Mouse (Mus musculus): ENCODE data around the gene Mbd5. TPM values are rescaled to one million over a fixed set of nuclear protein-coding genes. Genes with fewer than 3 reads are reported as not detected.

Mbd5 gene
- polyA plus RNA-seq, 1 experiment from 2014 or later: 11.4 TPM

DNA sequence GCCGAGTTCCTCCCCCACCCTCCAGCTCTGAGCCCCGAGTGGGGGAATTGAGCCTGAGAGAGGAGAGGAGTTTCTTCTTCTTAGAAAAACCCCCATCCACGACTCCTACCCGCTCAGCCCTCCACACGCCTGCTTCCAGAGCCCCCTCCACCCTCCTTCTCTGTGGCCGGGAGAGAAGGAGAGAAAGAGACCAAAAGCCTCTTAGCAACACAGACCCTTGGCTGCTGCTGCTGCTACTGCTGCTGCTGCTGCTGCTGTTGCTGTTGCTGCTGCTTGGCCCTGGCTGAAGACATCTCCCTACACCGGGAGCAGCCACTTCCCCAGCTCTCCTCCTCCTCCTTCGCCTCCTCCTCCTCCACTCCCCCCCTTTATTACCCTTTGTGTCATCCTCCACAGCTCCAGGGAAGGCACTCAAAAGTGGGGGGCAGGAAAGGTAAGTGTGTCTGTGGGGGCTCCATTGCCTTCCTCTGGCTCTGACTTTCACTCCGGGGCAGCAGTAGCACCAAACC is 489 bp downstream of the Mbd5 start:
- H3K4me1 ChIP-seq (ENCODE audit: insufficient read depth, low read depth, low read length): peaks cover 4% of the 10 kb centered on the region; the same call in 1 of the 2 replicates
- H3K4me2 ChIP-seq (replicated peaks; ENCODE audit: low read depth, low read length): peak overlapping the region; percentile 64
- H3K4me3 ChIP-seq (ENCODE audit: low read depth, low read length): peak overlapping the region; percentile 81
- H3K9me3 ChIP-seq (ENCODE audit: low read length): no peaks in the 10 kb centered on the region
- TF ChIP-seq EP300 (IDR thresholded peaks at IDR 0.05) (no peak), CTCF (IDR thresholded peaks at IDR 0.05) (no peak)
- no peaks in the 10 kb centered on the region for H3K36me3 ChIP-seq (ENCODE audit: insufficient read depth, low read length)
- peak overlapping the region; percentile 87 for H3K9ac ChIP-seq (replicated peaks; ENCODE audit: low read depth)
- 0% methylated on average over 8 of the region's 9 CpGs for WGBS
- H3K27ac ChIP-seq (ENCODE audit: low read length): peak overlapping the region; percentile 98
- H3K27me3 ChIP-seq (replicated peaks; ENCODE audit: insufficient read depth, low read length): no peaks in the 10 kb centered on the region
- DNase-seq (ENCODE audit: low spot score) (peak; percentile 73), ATAC-seq (peak; percentile 20)

DNA sequence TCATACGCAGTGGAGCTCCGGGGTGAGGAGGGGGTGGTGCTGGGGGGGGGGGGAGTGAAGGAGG is 776 bp downstream of the Mbd5 start, which contains the start of gene Orc4:
Gene Orc4, minus strand, starts transcription at position 26 of the 64 bp plus-strand sequence.
- ATAC-seq (no peak), DNase-seq (ENCODE audit: low spot score) (no peak)
- Histone ChIP-seq H3K27ac (ENCODE audit: low read length) (peak within 1 kb of the TSS; percentile 98), H3K4me3 (ENCODE audit: low read depth, low read length) (peak within 1 kb of the TSS; percentile 81), H3K9me3 (ENCODE audit: low read length) (no peaks in the 10 kb centered on the region), H3K4me1 (ENCODE audit: insufficient read depth, low read depth, low read length) (peaks cover 4% of the 10 kb centered on the region; the same call in 1 of the 2 replicates), H3K27me3 (replicated peaks; ENCODE audit: insufficient read depth, low read length) (no peaks in the 10 kb centered on the region), H3K9ac (replicated peaks; ENCODE audit: low read depth) (peak within 1 kb of the TSS; percentile 87), H3K36me3 (ENCODE audit: insufficient read depth, low read length) (no peaks in the 10 kb centered on the region), H3K4me2 (replicated peaks; ENCODE audit: low read depth, low read length) (peak within 1 kb of the TSS; percentile 64)
- TF ChIP-seq EP300 (IDR thresholded peaks at IDR 0.05): no peak
- TF ChIP-seq CTCF (IDR thresholded peaks at IDR 0.05): no peak
- 0% methylated on average over 2 of the region's 2 CpGs for WGBS

DNA sequence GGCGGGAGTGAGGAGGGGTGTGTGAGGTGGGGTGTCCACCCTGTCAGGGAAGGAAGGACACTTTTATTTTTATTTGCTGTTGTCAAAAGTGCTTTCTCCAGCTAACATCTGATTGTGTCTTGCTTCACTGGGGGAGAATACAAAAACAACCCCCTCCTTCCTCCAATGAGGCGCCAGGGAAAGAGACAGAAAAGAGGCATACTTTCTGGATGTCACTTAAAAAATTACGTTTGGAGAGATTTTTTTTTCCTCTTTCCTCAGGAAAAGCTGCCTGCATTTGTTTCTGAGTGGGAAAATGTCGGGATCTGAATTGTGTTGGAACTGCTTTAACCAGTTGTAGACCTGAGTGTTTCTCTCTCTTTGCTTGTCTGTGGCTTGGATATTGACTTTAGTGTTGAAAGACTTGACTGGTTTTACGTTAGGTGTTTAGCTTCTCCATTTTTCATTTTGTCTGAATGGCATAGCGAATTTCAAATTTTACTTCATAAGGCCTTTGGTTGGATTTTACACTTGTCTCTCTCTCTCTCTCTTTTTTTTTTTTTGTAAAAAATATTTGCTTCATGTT is 1.1 kb downstream of the Mbd5 start:
- TF ChIP-seq CTCF (IDR thresholded peaks at IDR 0.05) (no peak), EP300 (IDR thresholded peaks at IDR 0.05) (no peak)
- Histone ChIP-seq H3K9ac (replicated peaks; ENCODE audit: low read depth) (peak overlapping the region; percentile 87), H3K36me3 (ENCODE audit: insufficient read depth, low read length) (no peaks in the 10 kb centered on the region), H3K9me3 (ENCODE audit: low read length) (no peaks in the 10 kb centered on the region), H3K4me3 (ENCODE audit: low read depth, low read length) (peak overlapping the region; percentile 81), H3K4me1 (ENCODE audit: insufficient read depth, low read depth, low read length) (peaks cover 4% of the 10 kb centered on the region; the same call in 1 of the 2 replicates), H3K4me2 (replicated peaks; ENCODE audit: low read depth, low read length) (peak overlapping the region; percentile 64), H3K27ac (ENCODE audit: low read length) (peak overlapping the region; percentile 98), H3K27me3 (replicated peaks; ENCODE audit: insufficient read depth, low read length) (no peaks in the 10 kb centered on the region)
- 6% methylated on average over 5 of the region's 6 CpGs for WGBS
- peak; percentile 49 for DNase-seq (ENCODE audit: low spot score)
- no peak for ATAC-seq

DNA sequence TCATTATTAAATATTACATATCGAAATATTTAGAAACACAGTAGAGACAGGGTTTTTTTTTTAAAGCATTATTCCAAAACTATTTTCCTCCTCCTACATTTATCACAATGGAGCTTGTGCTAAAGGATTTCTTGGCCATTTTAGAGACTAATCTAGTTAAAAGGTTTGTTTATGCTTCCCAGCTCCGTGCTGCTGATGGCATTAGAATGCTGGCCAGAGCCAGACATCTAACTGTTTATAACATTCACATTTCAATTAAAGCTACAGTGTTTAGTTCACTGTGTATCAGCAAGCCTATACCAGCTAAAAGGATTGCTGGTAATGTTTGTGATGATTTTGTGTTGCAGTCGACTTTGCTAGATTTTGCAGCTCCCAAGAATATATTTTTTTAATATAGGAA is 7.3 kb downstream of the Mbd5 start:
- no peak overlapping the region for H3K4me2 ChIP-seq (replicated peaks; ENCODE audit: low read depth, low read length)
- H3K27me3 ChIP-seq (replicated peaks; ENCODE audit: insufficient read depth, low read length): no peaks in the 10 kb centered on the region
- no peak for ATAC-seq
- no peak overlapping the region for H3K9ac ChIP-seq (replicated peaks; ENCODE audit: low read depth)
- H3K4me3 ChIP-seq (ENCODE audit: low read depth, low read length): no peak overlapping the region
- no peaks in the 10 kb centered on the region for H3K4me1 ChIP-seq (ENCODE audit: insufficient read depth, low read depth, low read length)
- H3K27ac ChIP-seq (ENCODE audit: low read length): no peak overlapping the region
- no peak for TF ChIP-seq CTCF (IDR thresholded peaks at IDR 0.05)
- WGBS: 58% methylated on average over 3 of the region's 3 CpGs
- H3K36me3 ChIP-seq (ENCODE audit: insufficient read depth, low read length): no peaks in the 10 kb centered on the region
- no peaks in the 10 kb centered on the region for H3K9me3 ChIP-seq (ENCODE audit: low read length)
- no peak for DNase-seq (ENCODE audit: low spot score)

DNA sequence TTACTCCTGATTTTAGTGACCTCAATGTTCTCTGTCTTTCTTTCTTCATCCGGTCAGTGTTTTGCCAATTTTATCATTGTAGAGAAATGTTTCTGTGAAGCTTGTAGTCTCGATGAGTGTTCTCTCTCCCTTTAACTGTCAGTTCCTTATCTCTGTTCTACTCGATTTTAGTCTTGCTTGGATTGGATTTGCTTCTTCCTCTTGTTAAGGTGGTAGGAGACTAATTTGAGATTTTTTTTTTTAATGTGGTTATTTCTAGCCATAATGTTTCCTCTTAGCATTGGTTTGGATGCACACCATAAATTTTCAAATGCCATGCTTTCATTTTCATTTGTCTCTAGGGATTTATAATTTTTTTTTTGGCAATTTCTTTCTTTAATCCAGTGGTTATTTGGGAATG is 29.6 kb downstream of the Mbd5 start:
- no peaks in the 10 kb centered on the region for H3K36me3 ChIP-seq (ENCODE audit: insufficient read depth, low read length)
- DNase-seq (ENCODE audit: low spot score): no peak
- H3K4me3 ChIP-seq (ENCODE audit: low read depth, low read length): no peak overlapping the region
- H3K27me3 ChIP-seq (replicated peaks; ENCODE audit: insufficient read depth, low read length): no peaks in the 10 kb centered on the region
- TF ChIP-seq CTCF (IDR thresholded peaks at IDR 0.05): no peak
- no peak for TF ChIP-seq EP300 (IDR thresholded peaks at IDR 0.05)
- no peaks in the 10 kb centered on the region for H3K4me1 ChIP-seq (ENCODE audit: insufficient read depth, low read depth, low read length)
- ATAC-seq: no peak
- no peak overlapping the region for H3K9ac ChIP-seq (replicated peaks; ENCODE audit: low read depth)
- WGBS: 66% methylated on average over 3 of the region's 3 CpGs
- no peak overlapping the region for H3K27ac ChIP-seq (ENCODE audit: low read length)
- no peak overlapping the region for H3K4me2 ChIP-seq (replicated peaks; ENCODE audit: low read depth, low read length)
- H3K9me3 ChIP-seq (ENCODE audit: low read length): no peaks in the 10 kb centered on the region

DNA sequence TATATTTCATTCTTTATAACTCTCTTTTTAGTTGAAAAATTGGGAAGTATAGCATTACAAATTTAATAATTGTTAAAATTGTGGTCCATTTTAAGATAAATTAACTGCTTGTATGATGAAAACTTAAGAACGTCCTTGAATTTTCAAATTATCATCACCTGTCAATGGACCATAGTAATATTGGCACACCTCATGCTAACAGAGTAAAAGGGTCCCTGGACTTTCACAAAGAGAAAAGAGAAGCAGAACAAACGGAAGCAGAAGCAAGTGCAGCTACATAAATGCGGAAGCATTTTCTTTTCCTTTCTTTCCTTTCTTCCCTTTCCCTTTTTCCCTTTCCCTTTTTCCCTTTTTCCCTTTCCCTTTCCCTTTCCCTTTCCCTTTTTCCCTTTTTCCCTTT is 41.0 kb downstream of the Mbd5 start:
- Histone ChIP-seq H3K9me3 (ENCODE audit: low read length) (no peaks in the 10 kb centered on the region), H3K27me3 (replicated peaks; ENCODE audit: insufficient read depth, low read length) (no peaks in the 10 kb centered on the region), H3K27ac (ENCODE audit: low read length) (no peak overlapping the region), H3K4me3 (ENCODE audit: low read depth, low read length) (no peak overlapping the region), H3K4me1 (ENCODE audit: insufficient read depth, low read depth, low read length) (no peaks in the 10 kb centered on the region), H3K9ac (replicated peaks; ENCODE audit: low read depth) (no peak overlapping the region), H3K4me2 (replicated peaks; ENCODE audit: low read depth, low read length) (no peak overlapping the region), H3K36me3 (ENCODE audit: insufficient read depth, low read length) (no peaks in the 10 kb centered on the region)
- no peak for ATAC-seq
- 84% methylated on average over 3 of the region's 3 CpGs for WGBS
- DNase-seq (ENCODE audit: low spot score): no peak
- no peak for TF ChIP-seq EP300 (IDR thresholded peaks at IDR 0.05)
- no peak for TF ChIP-seq CTCF (IDR thresholded peaks at IDR 0.05)

DNA sequence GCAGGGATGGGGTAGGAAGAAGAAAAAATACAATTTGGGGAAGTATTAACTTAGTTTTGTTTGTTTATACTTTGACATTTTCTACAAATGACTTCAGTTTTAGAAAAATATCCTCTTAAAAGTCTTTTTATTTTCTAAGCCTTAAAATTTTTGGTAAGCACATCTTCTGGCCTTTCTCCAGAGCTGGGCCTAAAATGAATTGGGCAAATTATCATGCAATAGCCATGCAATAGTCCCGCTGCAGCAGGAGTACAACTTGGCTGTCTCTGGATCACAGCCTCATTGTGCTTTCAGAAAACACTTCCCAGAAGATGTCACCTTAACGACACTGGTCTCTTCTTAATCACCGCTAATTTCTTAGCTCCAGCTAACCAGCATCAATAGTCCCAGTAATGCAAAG is 91.2 kb downstream of the Mbd5 start:
- Histone ChIP-seq H3K4me2 (replicated peaks; ENCODE audit: low read depth, low read length) (no peak overlapping the region), H3K9me3 (ENCODE audit: low read length) (0 out of 2 replicates have a peak, but pooled peaks cover 7% of the 10 kb centered on the region), H3K36me3 (ENCODE audit: insufficient read depth, low read length) (no peaks in the 10 kb centered on the region), H3K4me3 (ENCODE audit: low read depth, low read length) (no peak overlapping the region), H3K9ac (replicated peaks; ENCODE audit: low read depth) (no peak overlapping the region), H3K27me3 (replicated peaks; ENCODE audit: insufficient read depth, low read length) (no peaks in the 10 kb centered on the region), H3K27ac (ENCODE audit: low read length) (no peak overlapping the region), H3K4me1 (ENCODE audit: insufficient read depth, low read depth, low read length) (no peaks in the 10 kb centered on the region)
- DNase-seq (ENCODE audit: low spot score) (peak; percentile 22), ATAC-seq (no peak)
- TF ChIP-seq EP300 (IDR thresholded peaks at IDR 0.05) (no peak), CTCF (IDR thresholded peaks at IDR 0.05) (no peak)
- WGBS: 79% methylated on average over 3 of the region's 3 CpGs

Measured in lung, postnatal 0 days (tissue).